Mouse (Mus musculus) lung, postnatal 14 days (tissue): ENCODE results near the gene Hoxd3.

ENCODE experiments used
- DNase-seq: peaks from one replicate; pipeline ENCODE4 v3.0.0; 2021

The Hoxd3 gene

GRCm38 (mm10) chr2:74693432-74693827, 18.3 kb upstream of the Hoxd3 start:
- DNase-seq: no peak

- DNase-seq: no peak
These were observed 17.7 kb upstream of the Hoxd3 start for GRCm38 (mm10) chr2:74694066-74694465.

GRCm38 (mm10) chr2:74695383-74695782, 16.3 kb upstream of the Hoxd3 start:
- no peak for DNase-seq

GRCm38 (mm10) chr2:74695813-74696430, 15.8 kb upstream of the Hoxd3 start:
- DNase-seq: no peak

GRCm38 (mm10) chr2:74696442-74697335, 15.0 kb upstream of the Hoxd3 start:
- no peak for DNase-seq

- DNase-seq: no peak
These were observed 14.1 kb upstream of the Hoxd3 start, which contains the start of gene Hoxd9 for GRCm38 (mm10) chr2:74697567-74698121. Gene Hoxd9, plus strand, starts transcription at chr2:74697727.

- no peak for DNase-seq
These were observed 13.3 kb upstream of the Hoxd3 start for GRCm38 (mm10) chr2:74698201-74699052.

GRCm38 (mm10) chr2:74699053-74699430, 12.7 kb upstream of the Hoxd3 start:
- no peak for DNase-seq

- no peak for DNase-seq
These were observed 11.8 kb upstream of the Hoxd3 start for GRCm38 (mm10) chr2:74699664-74700545.

GRCm38 (mm10) chr2:74700546-74701112, 11.1 kb upstream of the Hoxd3 start:
- no peak for DNase-seq

- DNase-seq: peak; percentile 86
These were observed 9.5 kb upstream of the Hoxd3 start for GRCm38 (mm10) chr2:74701949-74702819.

GRCm38 (mm10) chr2:74702820-74703219, 8.9 kb upstream of the Hoxd3 start:
- no peak for DNase-seq

- no peak for DNase-seq
These were observed 8.4 kb upstream of the Hoxd3 start for GRCm38 (mm10) chr2:74703317-74703716.

GRCm38 (mm10) chr2:74703720-74704392, 7.9 kb upstream of the Hoxd3 start:
- no peak for DNase-seq

GRCm38 (mm10) chr2:74704393-74704998, 7.2 kb upstream of the Hoxd3 start, which contains the start of gene Hoxd8:
Gene Hoxd8, plus strand, starts transcription at chr2:74704615.
- DNase-seq: no peak

GRCm38 (mm10) chr2:74704999-74705466, 6.7 kb upstream of the Hoxd3 start:
- no peak for DNase-seq

- no peak for DNase-seq
These were observed 6.1 kb upstream of the Hoxd3 start for GRCm38 (mm10) chr2:74705467-74706089.

- no peak for DNase-seq
These were observed 5.2 kb upstream of the Hoxd3 start for GRCm38 (mm10) chr2:74706393-74706960.
